Mouse (Mus musculus) kidney, adult 2 months (tissue): ENCODE data around the gene Ypel2. TPM values are rescaled to one million over a fixed set of nuclear protein-coding genes. Genes with fewer than 3 reads are reported as not detected.
A peak's percentile ranks its signal among the peaks of the same experiment; 100 is the strongest.

Source experiments
- DNase-seq: peaks from one replicate; pipeline ENCODE4 v3.0.0; 2021
- H3K27ac ChIP-seq: fragments of 200-500 bp; 2 replicates; pipeline ENCODE4 v1.5.1; 2012; ENCODE audit warnings: low read depth, low read length, control low read depth, inconsistent platforms; ENCODE audit not compliant: insufficient read depth
- H3K27me3 ChIP-seq: fragments of 200-500 bp; replicated peaks from 2 replicates; pipeline ENCODE4 v1.6.1; 2012; ENCODE audit warnings: mild to moderate bottlenecking, moderate library complexity, low read length, inconsistent platforms; ENCODE audit not compliant: control insufficient read depth, insufficient read depth
- H3K36me3 ChIP-seq: fragments of 200-500 bp; 2 replicates; pipeline ENCODE4 v1.6.1; 2012; ENCODE audit warnings: mild to moderate bottlenecking, moderate library complexity, low read length, inconsistent platforms; ENCODE audit not compliant: control insufficient read depth, insufficient read depth
- H3K4me1 ChIP-seq: fragments of 200-500 bp; 2 replicates; pipeline ENCODE4 v1.6.1; 2011; ENCODE audit warnings: low read length; ENCODE audit not compliant: control insufficient read depth, insufficient read depth
- H3K4me3 ChIP-seq: fragments of 200-500 bp; 2 replicates; pipeline ENCODE4 v1.5.1; 2011; ENCODE audit warnings: mild to moderate bottlenecking, low read depth, low read length, control low read depth; ENCODE audit not compliant: insufficient read depth
- CTCF ChIP-seq: fragments of 200-500 bp; conservative IDR thresholded peaks from 2 replicates; pipeline ENCODE4 v1.5.1; 2011; ENCODE audit warnings: low read depth, mild to moderate bottlenecking, control low read depth, low read length, moderate library complexity, mixed read lengths; ENCODE audit not compliant: insufficient read depth, insufficient read length
- POLR2A ChIP-seq: fragments of 200-500 bp; IDR thresholded peaks from one replicate; pipeline ENCODE4 v1.6.1; 2011; ENCODE audit warnings: low read depth, low read length, control low read depth
- WGBS: fragments of 180-500 bp; shearing (Covaris S2); methylation state at CpG from one replicate; pipeline ENCODE4 v1.1.7; 2018; 5-methylcytosine and 5-hydroxymethylcytosine counted together
- polyA plus RNA-seq: library from polyadenylated mRNA; depleted of rRNA; stranded (reverse); fragments of >200 nt; gene quantifications from 2 replicates; pipeline ENCODE4 v1.2.3, GENCODE M21; 2012; rRNA removed

The Ypel2 gene
- polyA plus RNA-seq, 1 experiment: 4.7 TPM

DNA sequence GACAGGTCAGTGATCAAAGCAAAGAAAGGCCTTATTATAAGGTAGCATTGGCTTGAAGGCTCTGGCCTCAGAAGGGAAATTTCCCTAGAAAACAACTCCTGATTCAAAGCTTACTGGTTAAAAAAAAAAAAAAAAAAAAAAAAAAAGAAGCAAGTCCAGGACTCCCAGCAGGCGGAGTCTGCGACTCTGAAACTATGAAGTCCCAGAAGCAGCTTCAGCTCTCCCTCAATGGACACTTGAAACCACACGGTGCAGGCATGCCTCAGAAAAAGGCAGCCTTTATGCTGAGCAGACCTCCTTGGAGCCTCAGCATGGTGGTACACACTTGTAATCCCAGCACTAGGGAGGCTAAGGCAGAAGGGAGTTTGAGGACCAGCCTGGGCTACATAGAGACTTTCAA, 97.9 kb downstream of the Ypel2 start:
- TF ChIP-seq CTCF (no peak), POLR2A (no peak)

DNA sequence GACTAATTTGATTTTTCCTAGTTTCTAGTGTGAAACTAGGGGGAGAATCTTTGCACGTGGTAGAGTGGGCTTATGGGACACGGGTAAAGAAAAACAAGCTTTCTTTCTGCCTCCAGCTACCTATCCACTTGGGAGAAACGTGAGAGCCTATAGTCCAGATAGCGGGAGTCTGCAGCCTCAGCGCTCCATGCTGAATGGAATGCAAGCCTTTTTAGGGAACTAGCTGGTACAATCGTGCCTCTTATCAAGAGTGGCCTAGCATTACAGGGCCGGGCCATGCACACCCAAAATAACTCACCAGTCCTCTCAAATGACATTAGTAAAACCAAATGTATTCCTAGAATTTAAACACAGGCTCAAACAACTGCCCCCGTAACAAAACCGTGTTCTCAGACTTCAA, 98.4 kb downstream of the Ypel2 start:
- Histone ChIP-seq H3K4me3 (no peak overlapping the region), H3K4me1 (no peaks in the 10 kb centered on the region), H3K27ac (no peak overlapping the region), H3K36me3 (no peaks in the 10 kb centered on the region), H3K27me3 (no peaks in the 10 kb centered on the region)
- 74% methylated on average over 9 of the region's 9 CpGs for WGBS
- DNase-seq: no peak
- TF ChIP-seq POLR2A: no peak
- TF ChIP-seq CTCF: no peak

More for the DNA sequence above, 97.9 kb downstream of the Ypel2 start:
- Histone ChIP-seq H3K4me3 (no peak overlapping the region), H3K36me3 (no peaks in the 10 kb centered on the region), H3K27ac (no peak overlapping the region), H3K27me3 (no peaks in the 10 kb centered on the region), H3K4me1 (no peaks in the 10 kb centered on the region)
- 71% methylated on average over 3 of the region's 3 CpGs for WGBS
- no peak for DNase-seq

DNA sequence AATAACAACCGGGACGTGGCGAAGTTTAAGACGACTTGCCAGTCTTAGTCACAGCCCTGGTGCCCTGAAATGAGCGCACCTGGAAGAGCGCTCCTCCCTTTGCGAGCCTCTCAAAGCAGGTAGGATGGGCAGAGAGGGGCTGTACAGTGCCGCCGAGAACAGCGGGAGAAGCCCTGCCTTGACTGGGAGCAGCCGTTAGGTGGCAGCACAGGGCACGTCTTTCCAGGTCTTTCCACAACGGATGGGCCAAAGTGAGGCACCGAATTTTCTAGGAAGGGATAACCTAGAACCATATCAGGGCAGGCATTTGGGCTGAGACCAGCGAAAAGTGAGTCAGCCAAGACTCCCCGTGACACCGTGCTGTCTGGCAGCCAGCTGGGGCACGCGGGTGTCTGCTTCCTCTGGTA, 99.3 kb downstream of the Ypel2 start:
- peak; percentile 96 for TF ChIP-seq CTCF
- TF ChIP-seq POLR2A: no peak
- Histone ChIP-seq H3K4me1 (no peaks in the 10 kb centered on the region), H3K27ac (no peak overlapping the region), H3K36me3 (no peaks in the 10 kb centered on the region), H3K4me3 (no peak overlapping the region), H3K27me3 (no peaks in the 10 kb centered on the region)
- DNase-seq: peak; percentile 84
- WGBS: 3% methylated on average over 19 of the region's 19 CpGs

DNA sequence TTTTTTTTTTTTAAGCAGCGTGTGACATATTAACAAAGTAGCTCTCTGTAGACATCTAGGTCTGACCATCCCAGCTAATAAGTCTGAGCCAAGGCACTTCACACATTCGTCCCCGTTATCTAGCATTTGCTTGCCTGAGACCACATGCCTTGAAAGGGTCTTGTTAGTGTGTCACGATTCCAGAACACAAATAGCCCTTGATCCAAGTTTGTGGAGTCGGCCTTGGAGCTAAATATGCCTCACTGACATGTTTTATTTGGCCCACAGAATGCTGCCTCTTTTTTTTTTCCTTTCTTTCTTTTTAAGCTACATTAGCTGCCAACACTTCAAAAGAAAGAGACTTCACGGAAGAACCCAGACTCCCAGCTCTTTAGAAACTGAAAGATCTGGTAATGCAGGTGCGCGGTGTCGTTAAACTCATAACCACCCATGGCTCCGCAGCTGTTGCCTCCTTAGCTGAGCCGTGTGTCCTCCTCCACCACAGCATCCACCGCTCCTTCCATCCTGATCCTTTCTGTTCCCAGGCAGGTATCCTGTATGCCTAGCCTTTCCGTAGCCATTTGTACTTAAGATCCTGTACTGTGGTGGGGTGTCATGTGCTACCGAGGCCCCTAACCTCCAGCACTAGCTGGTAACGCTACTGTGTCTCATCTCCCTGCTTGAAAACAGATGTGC, 100.4 kb downstream of the Ypel2 start:
- Histone ChIP-seq H3K27me3 (no peaks in the 10 kb centered on the region), H3K36me3 (no peaks in the 10 kb centered on the region), H3K4me3 (no peak overlapping the region), H3K27ac (no peak overlapping the region), H3K4me1 (no peaks in the 10 kb centered on the region)
- no peak for DNase-seq
- TF ChIP-seq CTCF: no peak
- no peak for TF ChIP-seq POLR2A
- 81% methylated on average over 15 of the region's 15 CpGs for WGBS

Other genes starting within 250 kb of the Ypel2 start
- 94.4 and 107 TPM in 2 replicates for gene Cltc, start 236.1 kb downstream of the Ypel2 start, polyA plus RNA-seq
- gene Dhx40, start 186.0 kb downstream of the Ypel2 start, polyA plus RNA-seq: 6.5 and 10.0 TPM in 2 replicates
- 1.3 and 1.7 TPM in 2 replicates for gene Gdpd1, start 80.4 kb upstream of the Ypel2 start, polyA plus RNA-seq
- gene Smg8, start 93.1 kb upstream of the Ypel2 start, polyA plus RNA-seq: 6.8 and 7.7 TPM in 2 replicates
- gene Prr11, start 115.0 kb upstream of the Ypel2 start, polyA plus RNA-seq: 0.08 and 0.17 TPM in 2 replicates
- 3.7 and 5.1 TPM in 2 replicates for gene Ska2, start 115.5 kb upstream of the Ypel2 start, polyA plus RNA-seq
- gene Trim37, start 133.4 kb upstream of the Ypel2 start, polyA plus RNA-seq: 3.9 and 5.1 TPM in 2 replicates